Mouse (Mus musculus): ENCODE measurements around the gene Camk2b. TPM values are rescaled to one million over a fixed set of nuclear protein-coding genes. Genes with fewer than 3 reads are reported as not detected.

Camk2b gene
- polyA plus RNA-seq, 1 experiment from 2014 or later = 51.6 TPM

GRCm38 (mm10) chr11:5989954-5990593 lies 76.1 kb downstream of the Camk2b start:
- H3K36me3 ChIP-seq (ENCODE audit: control insufficient read depth, insufficient read depth, low read length) = no peaks in the 10 kb centered on the region
- H3K9ac ChIP-seq (ENCODE audit: low read length) = no peak overlapping the region
- no peaks in the 10 kb centered on the region for H3K9me3 ChIP-seq (replicated peaks; ENCODE audit: control insufficient read depth, low read length)

GRCm38 (mm10) chr11:5988126-5988525 lies 78.0 kb downstream of the Camk2b start:
- no peak overlapping the region for H3K27ac ChIP-seq (ENCODE audit: low read depth, low read length)
- no peaks in the 10 kb centered on the region for H3K27me3 ChIP-seq (replicated peaks; ENCODE audit: control insufficient read depth, insufficient read depth, low read length)
- H3K36me3 ChIP-seq (ENCODE audit: control insufficient read depth, insufficient read depth, low read length) = no peaks in the 10 kb centered on the region
- DNase-seq (ENCODE audit: low spot score) = no peak
- no peak overlapping the region for H3K4me3 ChIP-seq (ENCODE audit: low read depth, low read length)
- no peak overlapping the region for H3K9ac ChIP-seq (ENCODE audit: low read length)
- H3K4me2 ChIP-seq (ENCODE audit: low read length) = no peak overlapping the region
- 81% methylated on average over 10 of the region's 10 CpGs for WGBS
- no peak for ATAC-seq
- no peaks in the 10 kb centered on the region for H3K9me3 ChIP-seq (replicated peaks; ENCODE audit: control insufficient read depth, low read length)
- no peaks in the 10 kb centered on the region for H3K4me1 ChIP-seq (ENCODE audit: control insufficient read depth, insufficient read depth, low read length)

More at GRCm38 (mm10) chr11:5989954-5990593, 76.1 kb downstream of the Camk2b start:
- ATAC-seq (no peak), DNase-seq (ENCODE audit: low spot score) (no peak)
- 86% methylated on average over 16 of the region's 16 CpGs for WGBS
- Histone ChIP-seq H3K4me3 (ENCODE audit: low read depth, low read length) (no peak overlapping the region), H3K4me1 (ENCODE audit: control insufficient read depth, insufficient read depth, low read length) (no peaks in the 10 kb centered on the region), H3K27me3 (replicated peaks; ENCODE audit: control insufficient read depth, insufficient read depth, low read length) (no peaks in the 10 kb centered on the region), H3K4me2 (ENCODE audit: low read length) (no peak overlapping the region), H3K27ac (ENCODE audit: low read depth, low read length) (no peak overlapping the region)

- no peaks in the 10 kb centered on the region for H3K9me3 ChIP-seq (replicated peaks; ENCODE audit: control insufficient read depth, low read length)
- H3K27ac ChIP-seq (ENCODE audit: low read depth, low read length) = no peak overlapping the region
- H3K27me3 ChIP-seq (replicated peaks; ENCODE audit: control insufficient read depth, insufficient read depth, low read length) = no peaks in the 10 kb centered on the region
- no peak overlapping the region for H3K4me2 ChIP-seq (ENCODE audit: low read length)
- DNase-seq (ENCODE audit: low spot score) (no peak), ATAC-seq (no peak)
- H3K4me1 ChIP-seq (ENCODE audit: control insufficient read depth, insufficient read depth, low read length) = no peaks in the 10 kb centered on the region
- 92% methylated on average over 5 of the region's 5 CpGs for whole genome bisulfite sequencing
- H3K4me3 ChIP-seq (ENCODE audit: low read depth, low read length) = no peak overlapping the region
- no peaks in the 10 kb centered on the region for H3K36me3 ChIP-seq (ENCODE audit: control insufficient read depth, insufficient read depth, low read length)
- H3K9ac ChIP-seq (ENCODE audit: low read length) = no peak overlapping the region
Measured at GRCm38 (mm10) chr11:5983629-5984028, 82.5 kb downstream of the Camk2b start.

- Histone ChIP-seq H3K36me3 (ENCODE audit: control insufficient read depth, insufficient read depth, low read length) (no peaks in the 10 kb centered on the region), H3K4me2 (ENCODE audit: low read length) (no peak overlapping the region), H3K27ac (ENCODE audit: low read depth, low read length) (no peak overlapping the region), H3K4me3 (ENCODE audit: low read depth, low read length) (no peak overlapping the region), H3K4me1 (ENCODE audit: control insufficient read depth, insufficient read depth, low read length) (no peaks in the 10 kb centered on the region), H3K9me3 (replicated peaks; ENCODE audit: control insufficient read depth, low read length) (no peaks in the 10 kb centered on the region), H3K27me3 (replicated peaks; ENCODE audit: control insufficient read depth, insufficient read depth, low read length) (no peaks in the 10 kb centered on the region), H3K9ac (ENCODE audit: low read length) (no peak overlapping the region)
- 88% methylated on average over 7 of the region's 7 CpGs for WGBS
- no peak for ATAC-seq
- no peak for DNase-seq (ENCODE audit: low spot score)
Measured at GRCm38 (mm10) chr11:5981323-5981722, 84.8 kb downstream of the Camk2b start.

GRCm38 (mm10) chr11:5980561-5980960 lies 85.6 kb downstream of the Camk2b start:
- WGBS = 74% methylated on average over 8 of the region's 8 CpGs
- ATAC-seq (no peak), DNase-seq (ENCODE audit: low spot score) (no peak)
- H3K27me3 ChIP-seq (replicated peaks; ENCODE audit: control insufficient read depth, insufficient read depth, low read length) = no peaks in the 10 kb centered on the region
- no peak overlapping the region for H3K4me2 ChIP-seq (ENCODE audit: low read length)
- no peaks in the 10 kb centered on the region for H3K4me1 ChIP-seq (ENCODE audit: control insufficient read depth, insufficient read depth, low read length)
- H3K9ac ChIP-seq (ENCODE audit: low read length) = no peak overlapping the region
- no peak overlapping the region for H3K4me3 ChIP-seq (ENCODE audit: low read depth, low read length)
- no peak overlapping the region for H3K27ac ChIP-seq (ENCODE audit: low read depth, low read length)
- no peaks in the 10 kb centered on the region for H3K9me3 ChIP-seq (replicated peaks; ENCODE audit: control insufficient read depth, low read length)
- no peaks in the 10 kb centered on the region for H3K36me3 ChIP-seq (ENCODE audit: control insufficient read depth, insufficient read depth, low read length)

- Histone ChIP-seq H3K9me3 (replicated peaks; ENCODE audit: control insufficient read depth, low read length) (no peaks in the 10 kb centered on the region), H3K4me3 (ENCODE audit: low read depth, low read length) (no peak overlapping the region), H3K4me1 (ENCODE audit: control insufficient read depth, insufficient read depth, low read length) (no peaks in the 10 kb centered on the region), H3K4me2 (ENCODE audit: low read length) (no peak overlapping the region), H3K36me3 (ENCODE audit: control insufficient read depth, insufficient read depth, low read length) (no peaks in the 10 kb centered on the region), H3K9ac (ENCODE audit: low read length) (no peak overlapping the region), H3K27ac (ENCODE audit: low read depth, low read length) (no peak overlapping the region), H3K27me3 (replicated peaks; ENCODE audit: control insufficient read depth, insufficient read depth, low read length) (no peaks in the 10 kb centered on the region)
- DNase-seq (ENCODE audit: low spot score) (no peak), ATAC-seq (no peak)
- 91% methylated on average over 2 of the region's 2 CpGs for WGBS
Measured at GRCm38 (mm10) chr11:5980108-5980507, 86.1 kb downstream of the Camk2b start.

- 88% methylated on average over 7 of the region's 7 CpGs for WGBS
- Histone ChIP-seq H3K27me3 (replicated peaks; ENCODE audit: control insufficient read depth, insufficient read depth, low read length) (no peaks in the 10 kb centered on the region), H3K4me2 (ENCODE audit: low read length) (no peak overlapping the region), H3K9ac (ENCODE audit: low read length) (no peak overlapping the region), H3K4me1 (ENCODE audit: control insufficient read depth, insufficient read depth, low read length) (no peaks in the 10 kb centered on the region), H3K36me3 (ENCODE audit: control insufficient read depth, insufficient read depth, low read length) (no peaks in the 10 kb centered on the region), H3K27ac (ENCODE audit: low read depth, low read length) (no peak overlapping the region), H3K4me3 (ENCODE audit: low read depth, low read length) (no peak overlapping the region), H3K9me3 (replicated peaks; ENCODE audit: control insufficient read depth, low read length) (no peaks in the 10 kb centered on the region)
- DNase-seq (ENCODE audit: low spot score) (no peak), ATAC-seq (no peak)
Measured at GRCm38 (mm10) chr11:5979088-5979487, 87.1 kb downstream of the Camk2b start.

- Histone ChIP-seq H3K9me3 (replicated peaks; ENCODE audit: control insufficient read depth, low read length) (no peaks in the 10 kb centered on the region), H3K36me3 (ENCODE audit: control insufficient read depth, insufficient read depth, low read length) (0 out of 2 replicates have a peak, but pooled peaks cover 7% of the 10 kb centered on the region), H3K27ac (ENCODE audit: low read depth, low read length) (no peak overlapping the region), H3K9ac (ENCODE audit: low read length) (0 out of 2 replicates have a peak overlapping the region, but pooled peaks have one; percentile 13), H3K4me3 (ENCODE audit: low read depth, low read length) (no peak overlapping the region), H3K27me3 (replicated peaks; ENCODE audit: control insufficient read depth, insufficient read depth, low read length) (no peaks in the 10 kb centered on the region), H3K4me1 (ENCODE audit: control insufficient read depth, insufficient read depth, low read length) (no peaks in the 10 kb centered on the region), H3K4me2 (ENCODE audit: low read length) (no peak overlapping the region)
- WGBS = 14% methylated on average over 9 of the region's 9 CpGs
- no peak for ATAC-seq
- DNase-seq (ENCODE audit: low spot score) = no peak
Measured at GRCm38 (mm10) chr11:5976106-5976505, 90.1 kb downstream of the Camk2b start.

- Histone ChIP-seq H3K9me3 (replicated peaks; ENCODE audit: control insufficient read depth, low read length) (no peaks in the 10 kb centered on the region), H3K4me1 (ENCODE audit: control insufficient read depth, insufficient read depth, low read length) (no peaks in the 10 kb centered on the region), H3K4me2 (ENCODE audit: low read length) (no peak overlapping the region), H3K27ac (ENCODE audit: low read depth, low read length) (no peak overlapping the region), H3K9ac (ENCODE audit: low read length) (no peak overlapping the region), H3K36me3 (ENCODE audit: control insufficient read depth, insufficient read depth, low read length) (peaks cover 14% of the 10 kb centered on the region; the same call in 1 of the 2 replicates), H3K27me3 (replicated peaks; ENCODE audit: control insufficient read depth, insufficient read depth, low read length) (no peaks in the 10 kb centered on the region), H3K4me3 (ENCODE audit: low read depth, low read length) (no peak overlapping the region)
- no peak for ATAC-seq
- no peak for DNase-seq (ENCODE audit: low spot score)
- 37% methylated on average over 2 of the region's 2 CpGs for WGBS
Measured at GRCm38 (mm10) chr11:5975068-5975467, 91.1 kb downstream of the Camk2b start.
